Mouse (Mus musculus): ENCODE results near the gene Ovol1.

Ovol1 gene

GRCm38 (mm10) chr19:5560457-5561041 is at the start of gene Ovol1:
Ovol1 (minus strand) TSS chr19:5560646.
- DNase-seq (ENCODE audit: low spot score) = no peak

GRCm38 (mm10) chr19:5609547-5610404 is 49.3 kb upstream of the Ovol1 start, which contains the start of gene Kat5:
Kat5 (minus strand) TSS chr19:5610237.
- peak; percentile 85 for DNase-seq (ENCODE audit: low spot score)

DNA sequence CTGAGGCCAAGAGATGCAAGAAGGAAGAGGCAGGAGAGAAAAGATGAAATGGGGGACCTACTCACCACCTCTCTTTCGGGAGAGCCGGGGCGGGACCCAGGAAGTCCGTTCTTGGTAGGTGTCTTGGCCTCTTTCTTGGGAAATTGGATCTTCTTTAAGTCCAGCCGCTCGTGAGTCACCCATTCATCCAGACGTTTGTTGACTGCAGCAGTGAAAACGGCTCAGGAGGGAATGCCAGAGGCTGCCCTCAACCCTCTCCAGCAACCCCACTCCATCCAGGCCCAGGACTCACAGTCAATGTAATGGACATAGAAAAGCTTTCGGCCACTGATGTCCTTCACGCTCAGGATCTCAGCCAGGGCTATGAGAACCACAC is 48.7 kb upstream of the Ovol1 start:
- DNase-seq (ENCODE audit: low spot score) = peak; percentile 37

DNA sequence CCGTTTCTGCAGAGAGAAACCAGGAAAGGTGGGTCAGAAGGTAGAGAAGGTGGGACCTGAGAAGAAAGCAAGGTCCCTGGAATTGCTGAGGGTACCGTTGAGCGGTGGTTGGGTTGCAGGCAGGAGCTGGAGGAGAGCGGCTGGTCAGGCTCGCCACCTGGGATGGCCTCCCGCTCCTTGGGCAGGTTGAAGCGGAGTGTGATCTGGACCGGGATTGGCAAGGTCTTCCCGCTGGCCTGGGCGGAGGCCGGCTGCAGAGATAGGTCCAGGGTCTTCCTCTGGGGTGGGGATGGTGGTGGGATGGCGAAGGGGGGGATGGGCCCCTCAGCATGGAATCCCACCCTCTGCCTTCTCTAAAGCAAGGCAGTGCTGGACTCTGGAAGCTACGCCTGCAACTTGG is 48.3 kb upstream of the Ovol1 start:
- DNase-seq (ENCODE audit: low spot score) = no peak

- no peak for DNase-seq (ENCODE audit: low spot score)
Observed at GRCm38 (mm10) chr19:5607705-5608410, 47.4 kb upstream of the Ovol1 start.

DNA sequence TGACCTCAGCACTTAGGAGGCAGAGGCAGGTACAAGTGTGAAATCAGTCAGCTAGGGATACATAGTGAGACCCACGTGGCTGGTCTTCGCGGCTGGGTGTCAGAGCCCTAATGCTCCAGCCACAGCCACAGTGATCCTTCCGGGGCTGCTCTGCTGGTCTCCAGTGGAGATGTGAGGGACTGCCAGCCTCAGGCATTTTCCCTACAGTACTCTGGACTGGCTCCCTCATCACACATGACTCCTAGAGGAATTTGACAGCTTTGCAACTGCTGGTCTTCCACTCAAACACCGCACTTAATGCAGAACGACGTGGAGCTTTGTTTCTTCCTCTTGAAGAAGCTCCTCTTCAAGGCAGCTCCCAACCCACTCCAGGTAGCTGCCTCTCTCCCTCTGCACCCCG is 45.8 kb upstream of the Ovol1 start:
- DNase-seq (ENCODE audit: low spot score) = no peak

GRCm38 (mm10) chr19:5605126-5605525 is 44.7 kb upstream of the Ovol1 start:
- DNase-seq (ENCODE audit: low spot score) = no peak

GRCm38 (mm10) chr19:5603664-5604063 is 43.2 kb upstream of the Ovol1 start:
- no peak for DNase-seq (ENCODE audit: low spot score)

GRCm38 (mm10) chr19:5601752-5602541 is 41.5 kb upstream of the Ovol1 start, which contains the start of gene Rnaseh2c:
Rnaseh2c (plus strand) TSS chr19:5601873.
- peak; percentile 35 for DNase-seq (ENCODE audit: low spot score)

DNA sequence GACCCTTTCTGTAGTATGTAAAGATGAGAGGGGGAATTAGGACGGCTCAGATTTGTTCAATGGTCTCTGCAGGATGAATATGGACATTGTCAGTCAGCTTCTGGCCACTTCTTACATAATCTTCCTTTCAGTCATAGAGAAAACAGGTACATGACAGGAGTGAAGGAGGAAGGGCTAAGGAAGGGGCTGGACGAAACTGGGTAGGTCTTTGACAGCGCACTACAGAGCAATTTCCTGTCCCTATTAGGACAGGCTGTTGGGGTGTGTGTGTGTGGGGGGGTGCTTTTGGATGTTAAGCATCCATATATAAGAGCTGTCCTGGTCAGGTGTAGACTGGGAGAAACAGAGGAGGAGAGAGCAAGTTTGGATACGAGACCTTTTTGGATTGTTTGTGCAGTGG is 38.8 kb upstream of the Ovol1 start:
- no peak for DNase-seq (ENCODE audit: low spot score)

GRCm38 (mm10) chr19:5591888-5592287 is 31.4 kb upstream of the Ovol1 start:
- DNase-seq (ENCODE audit: low spot score) = no peak

DNA sequence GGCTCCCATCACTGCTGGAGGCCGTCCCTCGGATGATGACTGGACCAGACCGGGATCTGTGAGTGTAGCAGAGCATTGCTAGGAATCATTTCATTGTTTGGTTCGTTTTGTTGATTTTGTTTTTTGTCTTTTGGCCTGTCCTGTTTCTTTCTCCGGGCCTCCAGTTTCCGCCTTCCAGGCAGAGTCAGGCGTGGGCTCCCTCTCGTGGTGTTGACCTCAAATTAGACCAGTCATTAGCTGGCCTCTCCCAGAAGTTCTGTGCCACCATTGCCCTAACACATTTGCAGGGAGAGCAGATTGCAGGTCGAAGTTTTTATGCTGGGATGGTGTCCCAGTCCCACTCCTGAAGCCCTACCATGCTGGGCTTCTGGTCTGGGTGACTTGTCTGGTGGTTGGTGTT is 28.7 kb upstream of the Ovol1 start:
- DNase-seq (ENCODE audit: low spot score) = no peak

DNA sequence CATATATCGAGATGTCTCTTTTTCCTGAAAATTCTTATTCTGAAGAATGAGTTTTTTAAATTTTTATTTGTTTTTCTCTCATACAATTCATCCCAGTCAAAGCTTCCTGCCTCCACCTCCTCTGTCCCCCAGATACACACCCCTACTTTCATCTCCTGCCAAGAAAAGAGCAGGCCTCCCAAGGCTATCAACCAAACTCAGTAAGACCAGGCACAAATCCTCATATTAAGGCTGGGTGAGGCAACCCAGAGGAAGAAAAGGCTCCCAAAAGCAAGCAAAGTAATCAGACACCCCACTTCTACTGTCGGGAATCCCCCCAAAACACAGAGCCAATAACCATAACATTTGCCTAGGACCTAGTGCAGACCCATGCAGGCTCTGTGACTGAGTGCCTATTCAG is 21.5 kb upstream of the Ovol1 start:
- no peak for DNase-seq (ENCODE audit: low spot score)

GRCm38 (mm10) chr19:5580776-5581175 is 20.3 kb upstream of the Ovol1 start:
- no peak for DNase-seq (ENCODE audit: low spot score)

DNA sequence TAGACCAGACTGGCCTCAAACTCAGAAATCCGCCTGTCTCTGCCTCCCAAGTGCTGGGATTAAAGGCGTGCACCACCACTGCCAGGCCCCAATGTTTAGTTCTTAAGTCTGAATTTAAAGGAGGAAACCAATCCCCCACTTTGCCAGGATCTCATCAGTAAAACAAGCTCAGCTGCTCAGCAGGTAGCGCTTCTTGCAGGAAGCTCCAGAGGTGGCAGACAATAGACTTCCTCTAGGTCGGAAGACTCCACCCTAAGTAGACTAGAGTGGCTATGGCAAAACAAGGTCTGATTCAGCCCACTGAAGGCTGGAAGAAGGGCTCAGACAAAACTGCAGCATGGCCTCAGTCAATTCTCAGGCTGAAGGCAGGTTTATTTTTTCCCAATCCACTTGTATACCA is 19.5 kb upstream of the Ovol1 start:
- no peak for DNase-seq (ENCODE audit: low spot score)

GRCm38 (mm10) chr19:5575336-5575735 is 14.9 kb upstream of the Ovol1 start:
- DNase-seq (ENCODE audit: low spot score) = no peak

DNA sequence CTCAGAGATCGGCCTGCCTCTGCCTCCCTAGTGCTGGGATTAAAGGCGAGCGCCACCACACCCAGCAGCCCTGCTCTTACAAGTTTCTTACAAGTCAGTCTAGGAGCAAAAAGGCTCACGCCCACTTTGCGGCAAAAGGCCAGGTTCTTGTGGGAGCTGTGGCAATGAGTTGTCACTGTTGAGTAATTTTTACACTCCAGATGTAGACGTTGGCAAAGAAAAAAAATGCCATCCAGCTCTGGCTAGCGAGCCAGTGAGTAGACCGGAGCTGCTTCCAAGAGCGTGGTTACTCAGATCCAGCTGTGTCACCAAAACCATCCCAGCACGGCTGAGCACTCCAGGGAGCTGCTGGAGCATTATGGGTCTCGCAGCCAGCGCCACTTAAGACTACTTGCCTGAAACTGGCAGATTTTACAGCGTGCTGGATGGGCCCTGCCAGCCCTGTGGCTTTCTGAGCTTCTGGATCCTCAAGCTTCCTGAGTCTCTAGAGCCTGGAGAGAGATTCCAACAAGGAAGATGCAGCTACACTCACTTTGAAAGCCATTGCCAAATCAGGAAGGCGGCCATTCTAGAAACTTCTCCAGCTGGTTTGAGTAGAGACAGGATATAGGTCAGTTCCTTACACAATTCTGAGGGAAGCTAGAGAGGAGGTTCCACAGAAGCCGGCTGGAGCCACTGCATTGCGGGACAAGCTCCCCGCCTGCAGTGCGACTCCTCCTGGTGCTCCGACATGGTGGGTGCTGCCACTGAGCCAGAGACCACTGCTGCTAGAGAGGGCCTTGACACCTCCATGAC is 12.1 kb upstream of the Ovol1 start:
- no peak for DNase-seq (ENCODE audit: low spot score)

- no peak for DNase-seq (ENCODE audit: low spot score)
Observed at GRCm38 (mm10) chr19:5571831-5572230, 11.4 kb upstream of the Ovol1 start.

- no peak for DNase-seq (ENCODE audit: low spot score)
Observed at GRCm38 (mm10) chr19:5570353-5571246, 10.2 kb upstream of the Ovol1 start.

DNA sequence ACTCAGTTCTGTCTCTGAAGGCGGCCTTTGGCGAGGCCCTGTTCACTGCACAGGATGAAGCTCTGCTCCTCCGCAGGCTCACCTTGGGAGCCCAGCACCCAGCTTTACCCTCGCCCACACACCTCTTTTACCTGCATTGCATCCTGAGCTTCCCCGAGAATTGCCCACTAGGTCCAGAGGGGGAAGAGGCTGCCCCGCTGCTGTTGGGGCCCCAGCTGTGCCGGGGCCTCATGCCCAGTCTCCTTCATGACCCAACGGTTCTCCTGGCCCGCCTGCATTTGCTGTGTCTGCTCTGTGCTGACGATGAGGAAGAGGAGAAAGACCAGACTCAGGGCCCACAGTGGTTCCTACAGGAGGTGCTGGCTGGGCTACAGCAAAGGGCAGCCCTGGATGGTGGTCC is 9.1 kb upstream of the Ovol1 start:
- no peak for DNase-seq (ENCODE audit: low spot score)

Measured in MN1 (cell line).